Mouse (Mus musculus) heart, adult 2 months (tissue): ENCODE measurements around the gene Arhgef19. TPM values are rescaled to one million over a fixed set of nuclear protein-coding genes. Genes with fewer than 3 reads are reported as not detected.

Experiments
- DNase-seq, 2 experiments: peaks; one replicate each; pipeline ENCODE4 v3.0.0; 2021
- H3K27ac ChIP-seq: fragments of 200-600 bp; 2 replicates; pipeline ENCODE4 v1.8.1; 2022
- H3K27me3 ChIP-seq: fragments of 200-500 bp; 2 replicates; pipeline ENCODE4 v1.6.1; 2012; ENCODE audit warnings: mild to moderate bottlenecking, low read length, inconsistent platforms, mixed read lengths; ENCODE audit not compliant: control insufficient read depth, insufficient read depth
- H3K36me3 ChIP-seq: fragments of 200-500 bp; 2 replicates; pipeline ENCODE4 v1.6.1; 2012; ENCODE audit warnings: low read length, inconsistent platforms; ENCODE audit not compliant: control insufficient read depth, insufficient read depth
- H3K4me1 ChIP-seq: fragments of 200-500 bp; 2 replicates; pipeline ENCODE4 v1.6.1; 2011; ENCODE audit warnings: low read length; ENCODE audit not compliant: control insufficient read depth, insufficient read depth
- H3K4me3 ChIP-seq: fragments of 200-600 bp; 2 replicates; pipeline ENCODE4 v1.8.1; 2022
- H3K79me2 ChIP-seq: fragments of 200-500 bp; replicated peaks from 2 replicates; pipeline ENCODE4 v1.6.1; 2012; ENCODE audit warnings: mild to moderate bottlenecking, inconsistent platforms, low read length, moderate library complexity, mixed read lengths; ENCODE audit not compliant: control insufficient read depth, insufficient read depth
- H3K9ac ChIP-seq: fragments of 200-500 bp; 2 replicates; pipeline ENCODE4 v1.6.1; 2012; ENCODE audit warnings: low read depth, mild to moderate bottlenecking, control low read depth, inconsistent platforms, low read length, mixed read lengths
- CTCF ChIP-seq: fragments of 200-600 bp; IDR thresholded peaks from 2 replicates; pipeline ENCODE4 v1.8.1; 2022; ENCODE audit warnings: antibody characterized with exemption, mild to moderate bottlenecking, moderate library complexity
- EP300 ChIP-seq: fragments of 200-500 bp; IDR thresholded peaks from 2 replicates; pipeline ENCODE4 v1.6.1; 2011; ENCODE audit warnings: low read depth, low read length, control low read depth; ENCODE audit not compliant: insufficient read depth
- POLR2A ChIP-seq: fragments of 200-500 bp; IDR thresholded peaks from 2 replicates; pipeline ENCODE4 v1.6.1; 2011; ENCODE audit warnings: mild to moderate bottlenecking, low read depth, low read length, control low read depth; ENCODE audit not compliant: insufficient read depth
- WGBS: fragments of 180-500 bp; shearing (Covaris S2); methylation state at CpG from one replicate; pipeline ENCODE4 v1.1.7; 2018; 5-methylcytosine and 5-hydroxymethylcytosine counted together
- intact Hi-C: fragments of 180-260 bp; cut with DNase I; formaldehyde crosslinking; loops from one replicate; pipeline ENCODE4 v1.15.1; 2025
- polyA plus RNA-seq: library from polyadenylated mRNA; depleted of rRNA; stranded (reverse); fragments of >200 nt; gene quantifications from 2 replicates; pipeline ENCODE4 v1.2.3, GENCODE M21; 2012
- total RNA-seq, 2 experiments: library from RNA; stranded (reverse); gene quantifications; 2 replicates each; pipeline ENCODE4 v1.2.3; 2021

Gene Arhgef19
- total and polyA plus RNA-seq, 3 experiments, result 22.4 to 40.1 (median 37.7) TPM

DNA sequence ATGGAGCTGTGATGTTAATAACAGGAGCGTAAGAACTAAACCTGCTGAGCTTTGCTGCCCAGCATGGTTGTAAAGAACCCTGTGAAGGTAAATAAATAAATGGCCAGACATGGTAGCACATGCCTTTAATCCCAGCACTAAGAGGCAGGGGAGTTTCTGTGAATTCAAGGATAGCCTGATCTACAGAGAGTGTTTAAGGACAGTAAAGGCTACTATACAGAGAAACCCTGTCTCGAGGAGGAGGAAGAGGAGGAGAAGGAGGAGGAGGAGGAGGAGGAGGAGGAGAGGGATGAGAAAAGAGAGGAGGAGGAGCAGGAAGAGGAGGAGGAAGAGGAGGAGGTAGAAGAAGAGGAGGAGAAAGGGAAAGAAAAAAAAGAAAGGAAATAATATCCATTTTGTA lies 26.0 kb upstream of the Arhgef19 start:
- TF ChIP-seq POLR2A (no peak), EP300 (no peak), CTCF (no peak)
- Histone ChIP-seq H3K36me3 (no peaks in the 10 kb centered on the region), H3K4me1 (no peaks in the 10 kb centered on the region), H3K27me3 (no peaks in the 10 kb centered on the region), H3K9ac (no peak overlapping the region), H3K4me3 (peak overlapping the region; percentile 55), H3K79me2 (no peaks in the 10 kb centered on the region), H3K27ac (peak overlapping the region; percentile 65)
- DNase-seq, result no peak
- intact Hi-C loops, result no loop called here
- WGBS, result 55% methylated on average over 2 of the region's 2 CpGs

GRCm38 (mm10) chr4:141213770-141214336 lies 25.4 kb upstream of the Arhgef19 start, which contains the start of gene Rsg1:
TSS of gene Rsg1 (plus strand) at chr4:141213956.
- no peaks in the 10 kb centered on the region for H3K27me3 ChIP-seq
- WGBS, result under 1% methylated on average over 24 of the region's 24 CpGs
- peak within 1 kb of the TSS; percentile 55 for H3K4me3 ChIP-seq
- no peaks in the 10 kb centered on the region for H3K4me1 ChIP-seq
- TF ChIP-seq CTCF, result peak; percentile 34
- 0 out of 2 replicates have a peak, but pooled peaks have one; percentile 21 for TF ChIP-seq EP300
- peak; percentile 60; the same call in 1 of the 2 replicates for TF ChIP-seq POLR2A
- no peaks in the 10 kb centered on the region for H3K79me2 ChIP-seq
- H3K9ac ChIP-seq, result peak within 1 kb of the TSS; percentile 59
- intact Hi-C loops, result loop anchor here (2.0 kb wide), 1 partner anchor 67 kb away; the partner anchor contains the start of gene Fbxo42
- no peaks in the 10 kb centered on the region for H3K36me3 ChIP-seq
- peak; percentile 93 to 97 for DNase-seq
- peak within 1 kb of the TSS; percentile 65 for H3K27ac ChIP-seq

- intact Hi-C loops, result loop anchor here (2.0 kb wide), 1 partner anchor 68 kb away; the partner anchor contains the start of gene Fbxo42
- WGBS, result 5% methylated on average over 16 of the region's 16 CpGs
- H3K27ac ChIP-seq, result peak overlapping the region; percentile 65
Measured at GRCm38 (mm10) chr4:141214337-141214851, 24.9 kb upstream of the Arhgef19 start.

DNA sequence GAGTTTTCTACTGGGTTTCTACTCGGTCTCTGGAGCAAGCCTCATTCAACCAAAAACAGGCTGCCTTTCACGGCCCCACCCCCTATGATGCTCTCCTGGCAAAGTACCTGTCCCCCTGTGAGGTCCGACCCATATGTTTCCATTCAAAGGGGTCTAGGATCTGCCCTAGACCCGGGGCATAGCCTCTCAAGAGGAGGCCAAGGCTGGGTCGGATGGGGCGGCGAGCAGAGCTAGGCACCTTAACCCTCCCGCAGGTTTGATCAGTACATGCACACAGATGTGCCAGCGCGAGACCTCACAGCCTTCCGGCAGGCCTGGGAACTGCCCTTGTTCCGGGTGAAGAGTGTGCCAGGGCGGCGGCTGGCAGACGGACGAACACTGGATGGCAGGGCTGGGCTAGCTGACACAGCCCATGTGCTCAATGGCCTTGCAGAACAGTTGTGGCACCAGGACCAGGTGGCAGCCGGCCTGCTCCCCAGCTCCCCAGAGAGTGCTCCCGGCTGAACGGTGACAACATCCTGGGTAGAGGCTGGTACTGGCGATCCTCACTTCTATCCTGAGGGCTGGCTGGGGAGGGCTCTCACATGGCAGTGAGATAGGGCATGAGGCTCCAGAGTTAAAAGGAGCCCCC lies 19.6 kb upstream of the Arhgef19 start:
- H3K9ac ChIP-seq, result no peak overlapping the region
- no peaks in the 10 kb centered on the region for H3K79me2 ChIP-seq
- TF ChIP-seq POLR2A (no peak), EP300 (no peak), CTCF (no peak)
- no peaks in the 10 kb centered on the region for H3K27me3 ChIP-seq
- WGBS, result 87% methylated on average over 20 of the region's 20 CpGs
- no peak overlapping the region for H3K27ac ChIP-seq
- no peaks in the 10 kb centered on the region for H3K4me1 ChIP-seq
- no peak for DNase-seq
- H3K36me3 ChIP-seq, result no peaks in the 10 kb centered on the region
- intact Hi-C loops, result loop anchor here (5.0 kb wide), 1 partner anchor 148 kb away; the partner anchor contains the start of gene Fam131c
- no peak overlapping the region for H3K4me3 ChIP-seq

More at GRCm38 (mm10) chr4:141214337-141214851, 24.9 kb upstream of the Arhgef19 start:
- Histone ChIP-seq H3K27me3 (no peaks in the 10 kb centered on the region), H3K4me1 (no peaks in the 10 kb centered on the region), H3K9ac (peak overlapping the region; percentile 59), H3K79me2 (no peaks in the 10 kb centered on the region), H3K4me3 (peak overlapping the region; percentile 55), H3K36me3 (no peaks in the 10 kb centered on the region)
- peak in 1 of 2 experiments; percentile 44 for DNase-seq
- peak; percentile 52 for TF ChIP-seq CTCF
- no peak for TF ChIP-seq POLR2A
- TF ChIP-seq EP300, result no peak

DNA sequence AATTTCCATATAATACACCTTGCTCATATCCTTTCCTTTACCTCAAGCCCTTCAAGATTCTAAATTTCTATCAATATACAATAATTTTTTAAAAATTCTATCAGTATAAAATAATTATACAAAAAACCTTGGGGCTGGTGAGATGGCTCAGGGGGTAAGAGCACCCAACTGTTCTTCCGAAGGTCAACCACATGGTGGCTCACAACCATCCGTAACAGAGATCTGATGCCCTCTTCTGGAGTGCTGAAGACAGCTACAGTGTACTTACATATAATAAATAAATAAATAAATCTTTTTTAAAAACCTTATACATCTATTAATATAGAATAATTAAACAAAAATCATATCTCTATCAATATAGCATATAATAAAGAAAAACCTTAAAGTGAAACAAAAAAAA lies 17.5 kb upstream of the Arhgef19 start:
- WGBS, result 83% methylated on average over 2 of the region's 2 CpGs
- H3K27ac ChIP-seq, result no peak overlapping the region
- no peaks in the 10 kb centered on the region for H3K79me2 ChIP-seq
- no peak overlapping the region for H3K9ac ChIP-seq
- TF ChIP-seq CTCF (peak; percentile 22; the same call in 1 of the 2 replicates), POLR2A (no peak)
- H3K4me3 ChIP-seq, result no peak overlapping the region
- H3K27me3 ChIP-seq, result no peaks in the 10 kb centered on the region
- H3K36me3 ChIP-seq, result no peaks in the 10 kb centered on the region
- DNase-seq, result no peak
- no peaks in the 10 kb centered on the region for H3K4me1 ChIP-seq
- intact Hi-C loops, result loop anchor here (5.0 kb wide), 1 partner anchor 145 kb away; the partner anchor contains the start of gene Fam131c

DNA sequence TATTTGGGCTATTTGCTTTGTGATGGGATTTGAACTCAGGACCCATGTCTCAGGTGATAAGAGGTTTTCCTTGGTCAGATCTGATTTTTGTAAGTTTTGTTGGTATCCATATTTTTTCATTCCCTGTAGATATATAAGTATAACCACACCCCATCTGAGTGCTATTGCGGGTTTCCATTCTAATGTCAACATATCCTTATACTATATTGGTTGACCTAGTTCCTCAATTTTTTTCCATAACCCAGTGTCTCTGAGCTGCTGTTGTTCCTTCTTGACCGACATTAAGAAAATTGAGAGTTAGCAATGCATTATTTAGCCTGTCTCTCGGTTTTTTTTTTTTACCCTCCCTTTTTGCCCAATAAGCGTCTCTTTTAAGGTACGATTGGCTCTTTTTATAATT lies 16.5 kb upstream of the Arhgef19 start:
- no peak for DNase-seq
- no peak overlapping the region for H3K9ac ChIP-seq
- H3K4me3 ChIP-seq, result no peak overlapping the region
- H3K27me3 ChIP-seq, result no peaks in the 10 kb centered on the region
- no peak for TF ChIP-seq POLR2A
- no peak overlapping the region for H3K27ac ChIP-seq
- 86% methylated on average over 5 of the region's 5 CpGs for WGBS
- no peaks in the 10 kb centered on the region for H3K79me2 ChIP-seq
- intact Hi-C loops, result loop anchor here (5.0 kb wide), 1 partner anchor 145 kb away; the partner anchor contains the start of gene Fam131c
- no peaks in the 10 kb centered on the region for H3K4me1 ChIP-seq
- H3K36me3 ChIP-seq, result no peaks in the 10 kb centered on the region
